Mouse (Mus musculus) hindbrain, embryonic 11.5 days (tissue): ENCODE data around the gene Creb3l1. TPM values are rescaled to one million over a fixed set of nuclear protein-coding genes. Genes with fewer than 3 reads are reported as not detected.

ENCODE experiments used
- ATAC-seq: fragments of 200-750 bp; cut with Nextera tagmentation; 2 replicates; pipeline ENCODE4 v1.8.0; 2017; ENCODE audit warnings: mild to moderate bottlenecking, moderate TSS enrichment, moderate library complexity; ENCODE audit not compliant: low FRiP score
- DNase-seq: peaks from one replicate; pipeline ENCODE4 v3.0.0-alpha.2; 2015; ENCODE audit warnings: low spot score
- H3K27ac ChIP-seq: fragments of 300-500 bp; sonication (generic); 2 replicates; pipeline ENCODE4 v1.5.1; 2014; ENCODE audit warnings: mild to moderate bottlenecking, low read depth, low read length
- H3K27me3 ChIP-seq: fragments of 300-500 bp; sonication (generic); 2 replicates; pipeline ENCODE4 v1.6.1; 2014; ENCODE audit warnings: mild to moderate bottlenecking, low read length, moderate library complexity, mixed read lengths; ENCODE audit not compliant: control insufficient read depth, insufficient read depth
- H3K36me3 ChIP-seq: fragments of 300-500 bp; sonication (generic); 2 replicates; pipeline ENCODE4 v1.6.1; 2014; ENCODE audit warnings: mild to moderate bottlenecking, low read length, moderate library complexity, mixed read lengths; ENCODE audit not compliant: control insufficient read depth, insufficient read depth
- H3K4me1 ChIP-seq: fragments of 300-500 bp; sonication (generic); replicated peaks from 2 replicates; pipeline ENCODE4 v1.6.1; 2014; ENCODE audit warnings: low read length, mixed read lengths; ENCODE audit not compliant: control insufficient read depth, insufficient read depth
- H3K4me2 ChIP-seq: fragments of 300-500 bp; sonication (generic); replicated peaks from 2 replicates; pipeline ENCODE4 v1.6.1; 2014; ENCODE audit warnings: mild to moderate bottlenecking, low read depth, low read length
- H3K4me3 ChIP-seq: fragments of 300-500 bp; sonication (generic); 2 replicates; pipeline ENCODE4 v1.5.1; 2014; ENCODE audit warnings: low read depth, low read length
- H3K9ac ChIP-seq: fragments of 300-500 bp; sonication (generic); 2 replicates; pipeline ENCODE4 v1.6.1; 2014; ENCODE audit warnings: low read depth, low read length
- H3K9me3 ChIP-seq: fragments of 300-500 bp; sonication (generic); 2 replicates; pipeline ENCODE4 v1.6.1; 2016; ENCODE audit warnings: low read length; ENCODE audit not compliant: control insufficient read depth
- WGBS: fragments of 180-500 bp; shearing (Covaris S2); extraction: QIAGEN DNeasy Blood & Tissue Kit; methylation state at CpG from one replicate; pipeline ENCODE4 v1.1.7; 2014; 5-methylcytosine and 5-hydroxymethylcytosine counted together
- polyA plus RNA-seq: library from polyadenylated mRNA; unstranded; fragments of >200 nt; fragmentation: Nextera tagmentation; extraction: Ambion mirVana; gene quantifications from 2 replicates; pipeline ENCODE4 v1.2.1, GENCODE M21; 2014

The Creb3l1 gene
- polyA plus RNA-seq, 1 experiment from 2014 or later: 2.2 TPM

DNA sequence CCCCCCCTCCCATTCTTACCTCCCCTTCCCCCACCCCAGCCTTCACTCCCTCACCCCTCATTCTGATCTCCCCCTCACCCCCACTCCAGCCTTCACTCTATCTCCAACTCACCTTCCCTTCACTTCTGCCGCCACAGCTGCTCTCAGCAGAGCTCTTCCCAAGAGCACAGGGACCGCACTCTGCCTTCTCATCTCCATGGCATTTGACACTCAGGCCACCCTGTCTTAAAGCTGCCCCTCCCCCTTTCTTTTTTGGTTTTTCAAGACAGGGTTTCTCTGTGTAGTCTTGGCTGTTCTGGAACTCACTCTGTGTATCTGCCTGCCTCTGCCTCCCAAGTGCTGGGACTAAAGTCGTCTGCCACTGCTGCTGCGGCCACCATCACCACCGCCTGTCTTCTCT is 43.5 kb downstream of the Creb3l1 start:
- no peaks in the 10 kb centered on the region for H3K9me3 ChIP-seq
- no peak overlapping the region for H3K4me2 ChIP-seq
- peaks cover 20% of the 10 kb centered on the region for H3K27me3 ChIP-seq
- H3K36me3 ChIP-seq: no peaks in the 10 kb centered on the region
- no peak overlapping the region for H3K27ac ChIP-seq
- H3K4me3 ChIP-seq: no peak overlapping the region
- no peak for DNase-seq
- 23% methylated on average over 5 of the region's 5 CpGs for WGBS
- no peak overlapping the region for H3K9ac ChIP-seq
- peaks cover 11% of the 10 kb centered on the region for H3K4me1 ChIP-seq
- no peak for ATAC-seq

GRCm38 (mm10) chr2:91980245-91980644 is 44.1 kb downstream of the Creb3l1 start:
- Histone ChIP-seq H3K9ac (no peak overlapping the region), H3K9me3 (no peaks in the 10 kb centered on the region), H3K4me2 (no peak overlapping the region), H3K36me3 (no peaks in the 10 kb centered on the region), H3K27ac (no peak overlapping the region), H3K27me3 (peaks cover 26% of the 10 kb centered on the region), H3K4me3 (no peak overlapping the region), H3K4me1 (peaks cover 13% of the 10 kb centered on the region)
- DNase-seq: no peak
- WGBS: 13% methylated on average over 4 of the region's 4 CpGs
- peak; percentile 25; the same call in 1 of the 2 replicates for ATAC-seq

DNA sequence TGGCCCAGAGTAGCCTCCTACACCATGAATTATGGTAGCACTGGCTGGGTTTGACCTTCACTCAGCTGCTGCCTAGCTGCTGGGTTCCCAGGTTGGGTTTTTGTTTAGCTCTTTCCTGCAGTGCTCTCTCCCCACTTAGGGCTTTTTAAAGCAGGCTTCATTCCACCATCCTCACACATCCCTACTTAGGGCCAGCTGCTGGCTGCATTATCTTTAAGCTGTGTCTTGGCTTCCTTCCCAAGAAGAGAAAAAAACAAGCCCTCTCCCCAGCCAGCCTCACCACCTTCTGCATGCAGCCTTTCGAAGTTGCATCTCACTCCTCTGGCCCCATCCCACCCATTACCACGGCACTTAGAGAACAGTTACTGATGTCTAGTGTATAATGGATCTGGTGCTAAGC is 45.8 kb downstream of the Creb3l1 start:
- Histone ChIP-seq H3K4me3 (no peak overlapping the region), H3K9ac (no peak overlapping the region), H3K27me3 (peaks cover 41% of the 10 kb centered on the region), H3K27ac (no peak overlapping the region), H3K4me2 (no peak overlapping the region), H3K4me1 (peaks cover 12% of the 10 kb centered on the region), H3K36me3 (no peaks in the 10 kb centered on the region), H3K9me3 (no peaks in the 10 kb centered on the region)
- DNase-seq: no peak
- no peak for ATAC-seq
- WGBS: 26% methylated on average over 2 of the region's 2 CpGs

GRCm38 (mm10) chr2:91977960-91978359 is 46.3 kb downstream of the Creb3l1 start:
- no peak overlapping the region for H3K27ac ChIP-seq
- H3K27me3 ChIP-seq: peaks cover 43% of the 10 kb centered on the region
- H3K36me3 ChIP-seq: no peaks in the 10 kb centered on the region
- no peak overlapping the region for H3K4me3 ChIP-seq
- H3K4me2 ChIP-seq: no peak overlapping the region
- peaks cover 12% of the 10 kb centered on the region for H3K4me1 ChIP-seq
- no peaks in the 10 kb centered on the region for H3K9me3 ChIP-seq
- 88% methylated on average over 4 of the region's 4 CpGs for WGBS
- no peak overlapping the region for H3K9ac ChIP-seq
- DNase-seq (no peak), ATAC-seq (no peak)

GRCm38 (mm10) chr2:91975581-91976541 is 48.4 kb downstream of the Creb3l1 start, which contains the start of gene Dgkz:
Gene Dgkz, minus strand, starts transcription at chr2:91975864.
- 1% methylated on average over 70 of the region's 79 CpGs for WGBS
- Histone ChIP-seq H3K4me2 (peak within 1 kb of the TSS; percentile 72), H3K27me3 (peaks cover 43% of the 10 kb centered on the region), H3K9me3 (no peaks in the 10 kb centered on the region), H3K36me3 (no peaks in the 10 kb centered on the region), H3K9ac (peak within 1 kb of the TSS; percentile 42), H3K4me1 (peaks cover 16% of the 10 kb centered on the region), H3K27ac (no peak within 1 kb of the TSS), H3K4me3 (peak within 1 kb of the TSS; percentile 38)
- DNase-seq: peak; percentile 54
- peak; percentile 30; the same call in 1 of the 2 replicates for ATAC-seq

DNA sequence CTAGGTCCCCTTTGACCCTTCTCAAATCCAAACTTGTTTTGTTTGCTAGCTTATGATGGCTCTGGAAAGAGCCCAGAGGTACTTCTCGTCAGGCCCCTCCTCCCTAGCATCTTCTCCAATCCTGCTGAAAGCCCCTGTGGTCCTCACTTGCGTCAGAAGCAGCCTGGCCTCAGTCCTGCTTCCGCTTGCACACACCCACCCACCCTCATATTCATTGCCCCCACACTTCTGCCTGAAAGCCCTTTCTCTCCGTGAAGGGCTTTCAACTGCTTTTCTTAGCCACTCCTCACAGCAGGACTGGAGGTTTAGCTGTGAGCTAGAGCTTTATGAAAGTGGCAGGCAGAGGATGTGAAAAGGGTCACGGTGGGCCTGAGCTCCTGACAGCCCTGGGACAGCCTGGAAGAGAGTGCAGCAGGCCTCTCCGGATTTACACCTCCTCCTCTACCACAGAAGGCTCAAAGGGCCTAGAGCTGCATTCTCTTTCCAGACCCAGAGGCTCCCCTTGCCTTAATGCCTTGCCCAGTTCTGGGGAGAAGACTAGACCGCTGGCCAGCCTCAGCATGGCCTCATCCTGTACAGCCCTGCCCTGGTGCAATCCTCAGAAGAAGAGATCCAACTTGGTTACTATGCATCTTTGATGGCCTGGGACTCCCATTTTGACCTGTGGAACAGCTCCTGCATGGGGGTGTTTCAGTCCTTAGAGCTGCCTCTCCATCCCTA is 50.7 kb downstream of the Creb3l1 start:
- no peak overlapping the region for H3K4me2 ChIP-seq
- H3K4me3 ChIP-seq: no peak overlapping the region
- 22% methylated on average over 7 of the region's 7 CpGs for WGBS
- DNase-seq (no peak), ATAC-seq (no peak)
- H3K9ac ChIP-seq: no peak overlapping the region
- no peaks in the 10 kb centered on the region for H3K9me3 ChIP-seq
- no peak overlapping the region for H3K27ac ChIP-seq
- H3K4me1 ChIP-seq: peaks cover 16% of the 10 kb centered on the region
- no peaks in the 10 kb centered on the region for H3K36me3 ChIP-seq
- H3K27me3 ChIP-seq: peaks cover 42% of the 10 kb centered on the region

DNA sequence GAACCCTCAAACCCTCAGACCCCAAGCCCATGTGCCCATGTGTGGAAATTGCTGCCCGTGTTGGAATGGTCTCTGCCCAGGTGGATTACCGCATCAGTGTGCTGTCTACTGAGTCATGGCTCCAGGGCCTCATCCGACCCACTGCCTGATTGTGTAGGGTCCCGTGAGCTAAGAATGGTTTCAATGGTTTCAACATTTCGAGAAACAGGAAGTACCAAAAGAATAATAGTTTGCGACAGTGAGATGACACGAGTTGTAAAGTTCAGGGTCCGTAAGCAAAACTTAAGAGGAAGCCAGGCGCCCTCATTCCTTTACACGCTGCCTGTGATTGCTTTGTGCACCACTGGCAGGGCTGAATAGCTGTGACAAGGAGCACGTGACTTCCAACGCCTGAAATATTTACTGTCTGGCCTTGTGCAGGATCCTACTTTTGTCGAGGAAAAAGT is 52.2 kb downstream of the Creb3l1 start:
- 0 out of 2 replicates have a peak, but pooled peaks have one; percentile 36 for ATAC-seq
- peaks cover 14% of the 10 kb centered on the region for H3K4me1 ChIP-seq
- H3K27me3 ChIP-seq: peaks cover 36% of the 10 kb centered on the region
- H3K4me3 ChIP-seq: no peak overlapping the region
- H3K9me3 ChIP-seq: no peaks in the 10 kb centered on the region
- H3K9ac ChIP-seq: no peak overlapping the region
- no peak overlapping the region for H3K27ac ChIP-seq
- H3K4me2 ChIP-seq: no peak overlapping the region
- 39% methylated on average over 13 of the region's 13 CpGs for WGBS
- H3K36me3 ChIP-seq: no peaks in the 10 kb centered on the region
- DNase-seq: no peak

DNA sequence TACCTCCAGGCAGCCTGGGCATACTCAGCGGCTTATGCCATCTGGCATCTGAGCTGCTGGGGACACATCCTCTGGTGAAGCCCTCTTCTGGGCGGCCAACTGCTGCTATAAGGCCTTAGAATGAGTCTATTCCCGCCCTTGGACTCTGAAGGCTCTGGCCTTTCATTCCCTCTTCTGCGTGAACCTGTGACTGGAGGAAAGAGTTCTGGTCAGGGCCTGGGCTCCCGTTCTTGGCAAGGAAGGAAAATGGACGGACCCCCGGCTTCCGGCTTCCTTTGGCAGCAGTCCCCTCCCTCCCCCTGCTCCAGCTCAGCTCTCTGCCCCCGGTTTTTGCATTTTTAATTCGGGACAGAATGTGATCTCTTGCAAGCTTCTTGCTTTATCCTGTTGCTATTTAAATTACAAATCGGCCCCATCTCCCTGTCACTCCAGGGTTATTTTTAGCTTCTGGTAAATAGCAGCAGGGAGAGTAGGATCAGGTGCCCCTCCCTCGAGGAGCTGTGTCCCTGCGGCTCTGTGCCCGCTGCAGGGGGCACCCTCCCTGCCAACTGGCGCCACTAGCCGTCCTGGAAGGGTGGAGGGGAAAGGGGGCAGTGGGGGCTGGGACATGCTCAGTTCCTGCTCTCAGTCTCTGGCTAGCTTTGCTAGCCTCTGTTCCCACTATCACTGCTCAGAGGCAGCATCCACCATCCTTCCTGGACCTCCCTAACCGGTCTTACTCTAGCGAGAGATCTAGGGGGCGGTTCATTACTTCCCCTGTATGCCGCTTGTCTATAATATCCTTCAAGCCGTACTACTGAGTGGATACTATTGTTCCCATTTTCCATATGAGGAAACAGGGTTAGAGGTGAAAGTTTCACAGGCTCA is 52.8 kb downstream of the Creb3l1 start:
- 16% methylated on average over 21 of the region's 21 CpGs for WGBS
- no peaks in the 10 kb centered on the region for H3K36me3 ChIP-seq
- no peak overlapping the region for H3K9ac ChIP-seq
- H3K9me3 ChIP-seq: no peaks in the 10 kb centered on the region
- peak overlapping the region; percentile 18; the same call in 1 of the 2 replicates for H3K4me2 ChIP-seq
- no peak overlapping the region for H3K4me3 ChIP-seq
- peaks cover 30% of the 10 kb centered on the region for H3K27me3 ChIP-seq
- no peak overlapping the region for H3K27ac ChIP-seq
- DNase-seq: no peak
- peaks cover 14% of the 10 kb centered on the region for H3K4me1 ChIP-seq
- 0 out of 2 replicates have a peak, but pooled peaks have one; percentile 14 for ATAC-seq
